Mouse (Mus musculus): ENCODE data around the gene Clcc1.

GRCm38 (mm10) chr3:108699786-108700185, 46.1 kb downstream of the Clcc1 start:
- TF ChIP-seq POLR2A (IDR thresholded peaks at IDR 0.05; ENCODE audit: control insufficient read depth, low read depth, low read length) (no peak), CTCF (IDR thresholded peaks at IDR 0.05; ENCODE audit: control insufficient read depth, insufficient read depth, insufficient replicate concordance, low read depth, low read length) (no peak)

All from testis, adult 2 months (tissue).